Mouse (Mus musculus): ENCODE results near the gene Ptprr. TPM values are rescaled to one million over a fixed set of nuclear protein-coding genes. Genes with fewer than 3 reads are reported as not detected.
A peak's percentile ranks its signal among the peaks of the same experiment; 100 is the strongest.

The Ptprr gene
- total RNA-seq, 4 experiments from 2014 or later = 0.36 to 0.73 (median 0.39) TPM

- DNase-seq (ENCODE audit: low spot score in 2 of 2) = no peak
These were observed 246.5 kb downstream of the Ptprr start for GRCm38 (mm10) chr10:116264521-116264920.

DNA sequence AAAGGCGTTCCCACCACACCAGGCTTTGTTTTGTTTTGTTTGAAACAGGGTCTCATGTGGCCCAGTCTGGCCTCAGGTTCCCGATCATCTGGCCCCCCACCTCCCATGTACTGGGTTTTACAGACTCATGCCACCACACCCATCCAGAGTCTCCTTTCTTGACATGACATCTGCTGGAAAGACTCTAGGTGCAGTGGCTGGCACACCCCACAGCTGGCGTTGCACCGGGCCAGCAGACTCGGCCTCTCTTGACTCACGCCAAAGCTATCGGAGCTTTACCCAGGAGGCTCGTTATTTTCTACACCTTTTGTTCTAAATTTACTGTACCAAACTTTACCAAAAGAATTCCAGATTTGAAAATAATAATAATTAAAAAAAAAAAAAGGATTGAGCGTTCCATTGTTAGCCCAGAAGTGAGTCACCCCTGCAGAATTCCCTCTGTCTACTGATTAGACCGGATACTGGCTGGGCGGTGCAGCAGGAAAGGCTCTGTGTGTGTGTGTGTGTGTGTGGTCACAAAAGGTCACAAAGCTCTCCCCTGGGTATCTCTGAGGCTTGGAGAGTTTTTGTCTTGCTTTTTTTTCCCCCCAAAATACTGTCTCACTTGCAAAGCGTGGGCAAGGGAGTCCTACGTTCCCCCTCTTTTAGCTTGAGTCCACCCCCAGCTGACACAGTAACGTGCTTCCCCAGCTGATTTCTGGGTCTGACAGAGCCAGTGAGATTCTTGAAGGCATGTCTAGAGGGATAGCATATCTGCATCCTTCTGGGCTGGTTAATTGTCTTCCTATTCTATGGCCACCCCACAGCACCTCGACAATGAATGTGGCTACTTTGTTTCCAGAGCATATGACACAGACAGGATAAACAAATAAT lies 248.8 kb downstream of the Ptprr start:
- DNase-seq (ENCODE audit: low spot score in 2 of 2) = peak in 1 of 2 experiments; percentile 12

DNA sequence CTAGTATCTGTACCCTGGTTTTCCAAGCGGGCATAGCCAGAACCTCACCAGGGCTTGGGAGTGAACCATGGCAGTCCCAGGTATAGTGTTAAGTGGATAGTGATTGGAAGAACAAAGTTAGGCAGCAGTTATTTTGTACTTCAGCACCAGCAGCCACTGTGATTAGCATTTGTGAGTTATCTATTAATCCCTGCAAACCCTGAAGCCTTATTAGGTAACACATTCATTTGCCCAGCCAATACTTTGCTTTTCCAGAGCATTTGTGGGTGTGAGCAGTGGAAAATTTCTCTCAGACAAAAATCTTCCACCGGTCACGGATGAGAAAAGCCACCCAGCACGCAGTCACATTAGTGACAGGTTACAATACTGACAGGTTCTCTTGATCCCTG lies 249.4 kb downstream of the Ptprr start:
- DNase-seq (ENCODE audit: low spot score in 2 of 2) = no peak

- DNase-seq (ENCODE audit: low spot score in 2 of 2) = no peak
These were observed 250.3 kb downstream of the Ptprr start for GRCm38 (mm10) chr10:116268343-116268742.

GRCm38 (mm10) chr10:116270646-116271469 lies 252.8 kb downstream of the Ptprr start:
- no peak for DNase-seq (ENCODE audit: low spot score in 2 of 2)

GRCm38 (mm10) chr10:116271470-116271915 lies 253.5 kb downstream of the Ptprr start:
- DNase-seq (ENCODE audit: low spot score in 2 of 2) = no peak

- DNase-seq (ENCODE audit: low spot score in 2 of 2) = no peak
These were observed 254.1 kb downstream of the Ptprr start for GRCm38 (mm10) chr10:116272156-116272555.

GRCm38 (mm10) chr10:116275280-116275679 lies 257.3 kb downstream of the Ptprr start, which contains the start of gene Ptprb:
TSS of gene Ptprb (plus strand) at chr10:116275523.
- no peak for DNase-seq (ENCODE audit: low spot score in 2 of 2)

DNA sequence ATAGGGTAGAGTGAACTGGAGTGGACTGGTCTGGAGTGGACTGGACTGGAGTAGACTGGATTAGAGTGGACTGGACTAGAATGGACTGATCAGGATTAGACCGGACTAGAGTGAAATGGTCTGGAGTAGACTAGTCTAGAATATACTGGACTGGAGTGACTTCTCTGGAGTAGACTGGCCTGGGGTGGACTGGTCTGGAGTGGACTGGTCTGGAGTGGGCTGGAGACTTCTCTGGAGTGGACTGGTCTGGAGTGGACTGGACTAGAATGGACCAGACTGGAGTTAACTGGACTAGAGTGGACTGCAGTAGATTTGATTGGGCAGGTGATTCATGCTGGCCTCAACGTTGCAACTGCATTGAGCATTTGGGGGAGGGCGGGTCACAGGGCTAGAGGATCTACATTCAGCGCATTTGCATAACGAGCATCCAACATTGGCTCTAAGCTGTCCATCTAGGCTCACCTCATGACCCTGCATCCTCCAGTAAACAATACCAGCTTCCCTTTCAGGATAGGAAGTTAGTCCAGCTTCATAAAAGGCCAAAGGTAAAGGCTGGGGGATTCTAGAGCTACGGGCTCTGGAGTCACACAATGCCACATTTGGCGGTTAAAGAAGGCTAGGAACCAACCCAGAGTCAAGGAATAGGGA lies 268.8 kb downstream of the Ptprr start:
- DNase-seq (ENCODE audit: low spot score in 2 of 2) = no peak

- DNase-seq (ENCODE audit: low spot score in 2 of 2) = no peak
These were observed 270.1 kb downstream of the Ptprr start for GRCm38 (mm10) chr10:116288130-116288529.

- DNase-seq (ENCODE audit: low spot score in 2 of 2) = no peak
These were observed 272.5 kb downstream of the Ptprr start for GRCm38 (mm10) chr10:116290483-116290882.

- no peak for DNase-seq (ENCODE audit: low spot score in 2 of 2)
These were observed 273.2 kb downstream of the Ptprr start for GRCm38 (mm10) chr10:116291153-116291755.

- DNase-seq (ENCODE audit: low spot score in 2 of 2) = no peak
These were observed 278.4 kb downstream of the Ptprr start for GRCm38 (mm10) chr10:116296439-116296838.

DNA sequence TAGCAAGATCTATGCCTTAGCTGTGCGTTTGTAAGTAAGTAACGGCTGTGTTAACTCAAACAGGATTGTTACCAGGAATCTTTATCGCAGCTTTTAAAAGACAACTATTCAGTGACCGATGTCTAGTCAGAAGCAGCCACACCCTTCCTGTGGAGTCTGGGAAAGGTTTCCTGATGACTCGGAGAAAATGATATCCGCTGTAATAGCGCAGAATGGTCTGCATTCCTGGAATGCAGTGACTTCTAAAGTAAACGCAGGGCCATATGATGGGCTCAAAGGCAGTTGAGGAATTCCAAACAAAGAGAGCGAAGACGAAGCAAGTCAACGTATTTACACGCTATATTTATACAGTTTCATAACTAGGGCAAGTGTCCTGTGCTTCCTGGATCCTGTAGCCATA lies 279.8 kb downstream of the Ptprr start:
- DNase-seq (ENCODE audit: low spot score in 2 of 2) = no peak

DNA sequence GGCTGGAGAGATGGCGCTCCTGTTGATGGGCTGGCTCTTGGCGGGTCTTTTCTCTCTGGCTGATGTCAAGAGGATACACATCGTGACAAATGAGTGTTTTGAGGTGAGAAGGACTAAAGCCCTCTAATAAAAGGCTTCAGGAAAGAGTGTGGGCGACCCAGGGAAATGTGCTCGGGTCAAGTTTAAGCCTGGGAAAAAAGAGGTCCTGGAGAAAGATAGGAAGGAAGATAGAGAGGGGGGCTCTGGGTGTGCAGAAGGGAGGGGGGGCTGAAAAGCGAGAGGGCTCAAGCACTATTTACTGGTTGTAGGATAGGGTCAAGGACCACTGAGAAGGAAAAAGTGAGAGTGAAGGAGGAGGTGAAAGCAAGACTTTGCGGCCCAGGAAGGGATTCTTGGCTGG lies 282.8 kb downstream of the Ptprr start:
- no peak for DNase-seq (ENCODE audit: low spot score in 2 of 2)

GRCm38 (mm10) chr10:116301258-116301657 lies 283.2 kb downstream of the Ptprr start:
- peak in 1 of 2 experiments; percentile 12 for DNase-seq (ENCODE audit: low spot score in 2 of 2)

GRCm38 (mm10) chr10:116304355-116304754 lies 286.3 kb downstream of the Ptprr start:
- no peak for DNase-seq (ENCODE audit: low spot score in 2 of 2)

- no peak for DNase-seq (ENCODE audit: low spot score in 2 of 2)
These were observed 291.4 kb downstream of the Ptprr start for GRCm38 (mm10) chr10:116309460-116309859.

- DNase-seq (ENCODE audit: low spot score in 2 of 2) = no peak
These were observed 292.6 kb downstream of the Ptprr start for GRCm38 (mm10) chr10:116310516-116311210.

DNA sequence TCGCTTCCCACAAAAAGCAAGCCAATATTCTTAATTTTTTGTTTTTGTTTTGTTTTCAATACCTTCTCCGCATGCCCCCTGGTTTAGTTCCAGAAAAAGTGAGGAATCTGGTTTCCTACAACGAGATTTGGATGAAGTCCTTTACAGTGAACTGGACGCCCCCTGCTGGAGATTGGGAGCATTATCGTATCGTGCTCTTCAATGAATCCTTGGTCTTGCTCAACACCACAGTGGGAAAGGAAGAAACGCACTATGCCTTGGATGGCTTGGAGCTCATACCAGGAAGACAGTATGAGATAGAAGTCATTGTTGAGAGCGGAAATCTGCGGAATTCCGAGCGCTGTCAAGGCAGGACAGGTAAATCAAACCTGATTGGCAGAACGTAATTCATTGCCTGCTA lies 301.2 kb downstream of the Ptprr start:
- DNase-seq (ENCODE audit: low spot score in 2 of 2) = peak; percentile 13 to 29

All from gastrocnemius, adult 8-10 months (tissue).